Comparison of ENCODE assay signal across 7 mouse cellular contexts in the genomic region with DNA sequence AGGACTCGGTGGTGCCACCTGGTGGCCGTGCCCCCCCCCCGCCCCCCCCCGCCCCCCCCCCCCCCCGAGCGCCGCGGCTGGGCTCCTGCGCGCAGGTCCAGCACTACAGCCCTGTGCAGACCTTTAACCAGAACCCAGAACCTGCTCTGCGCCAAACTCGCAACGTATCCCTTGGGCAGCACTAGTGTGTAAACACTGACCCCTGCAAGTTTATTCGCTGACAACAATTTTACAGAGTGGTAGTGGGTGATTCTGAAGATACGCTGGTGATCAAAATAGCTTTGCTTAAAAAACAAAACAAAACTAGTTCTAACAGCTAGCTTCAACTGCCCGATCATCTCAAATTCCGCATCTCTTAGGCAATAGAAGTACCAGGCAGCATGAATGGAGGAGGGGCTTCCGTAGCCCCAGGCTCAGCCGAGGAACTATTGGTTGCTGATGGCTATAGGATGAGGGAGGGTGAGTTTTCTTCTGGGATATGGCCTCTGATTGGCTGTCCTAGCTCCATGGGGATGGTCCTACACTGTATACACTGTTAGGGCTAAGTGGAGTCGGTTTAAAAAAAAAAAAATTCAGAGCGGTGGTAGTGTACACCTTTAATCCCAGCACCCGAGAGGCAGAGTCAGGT. TPM values are rescaled to one million over a fixed set of nuclear protein-coding genes. Genes with fewer than 3 reads are reported as not detected.
DNase-seq lines count a peak whose midpoint lies in the region; ATAC-seq and TF ChIP-seq lines count a peak whose summit lies in the region.

A gene (minus strand): TSS at position 5 of the 628 bp plus-strand sequence.

- TF ChIP-seq EP300 in stomach, postnatal 0 days (optimal IDR thresholded peaks at IDR 0.05): no peak

- H3K27ac ChIP-seq in ES-E14 (ENCODE audit: insufficient read depth, low read depth, low read length, poor library complexity, severe bottlenecking): peak within 1 kb of the TSS; percentile 93
- H3K27ac ChIP-seq in midbrain, embryonic 11.5 days (ENCODE audit: low read depth, low read length): peak within 1 kb of the TSS; percentile 65
- H3K27ac ChIP-seq in stomach, postnatal 0 days (replicated peaks): peak within 1 kb of the TSS; percentile 88

- peak within 1 kb of the TSS; percentile 98 for H3K9ac ChIP-seq in ES-E14 (ENCODE audit: insufficient read depth, low read depth, low read length, poor library complexity, severe bottlenecking)
- peak within 1 kb of the TSS; percentile 86 for H3K9ac ChIP-seq in midbrain, embryonic 11.5 days (ENCODE audit: low read length)
- H3K9ac ChIP-seq in stomach, postnatal 0 days (ENCODE audit: low read length): peak within 1 kb of the TSS; percentile 78

- in situ Hi-C loops in ES-E14 (cut with MboI; ENCODE audit: low sequenced_read_pairs in 2 of 2, unreplicated experiment in 2 of 2): no loop called here

- DNase-seq in CD4-positive helper T cell, adult 2 months (ENCODE audit: low read depth, low spot score): peak; percentile 80
- peak; percentile 92 for DNase-seq in ES-E14 (ENCODE audit: low read depth, low spot score)
- peak; percentile 93 for DNase-seq in embryo, embryonic 10 days (ENCODE audit: low spot score)
- DNase-seq in large intestine, adult 2 months (ENCODE audit: low read depth, low spot score): no peak
- DNase-seq in midbrain, embryonic 11.5 days (ENCODE audit: low spot score, missing footprints): peak; percentile 96
- peak; percentile 43 for DNase-seq in stomach, postnatal 0 days (ENCODE audit: low spot score)

- no peaks in the 10 kb centered on the region; the same call in 1 of the 2 replicates for H3K27me3 ChIP-seq in midbrain, embryonic 11.5 days (ENCODE audit: control insufficient read depth, insufficient read depth, low read length)
- no peaks in the 10 kb centered on the region for H3K27me3 ChIP-seq in stomach, postnatal 0 days (ENCODE audit: control insufficient read depth, insufficient read depth, low read length)

- peak within 1 kb of the TSS; percentile 89 to 94 for H3K4me3 ChIP-seq in ES-E14 (ENCODE audit: insufficient read depth in 1 of 2, low read depth in 1 of 2, low read length in 2 of 2, poor library complexity in 1 of 2, severe bottlenecking in 1 of 2)
- peak within 1 kb of the TSS; percentile 65 for H3K4me3 ChIP-seq in midbrain, embryonic 11.5 days (ENCODE audit: low read depth, low read length)
- peak within 1 kb of the TSS; percentile 68 for H3K4me3 ChIP-seq in stomach, postnatal 0 days (ENCODE audit: low read depth, low read length)

- H3K9me3 ChIP-seq in ES-E14 (ENCODE audit: control insufficient read depth, insufficient read depth, low read depth, low read length): no peaks in the 10 kb centered on the region
- H3K9me3 ChIP-seq in midbrain, embryonic 11.5 days (ENCODE audit: control insufficient read depth, low read length): no peaks in the 10 kb centered on the region
- H3K9me3 ChIP-seq in stomach, postnatal 0 days (ENCODE audit: control insufficient read depth, low read length): no peaks in the 10 kb centered on the region

- peaks cover 3% of the 10 kb centered on the region; the same call in 1 of the 2 replicates for H3K36me3 ChIP-seq in ES-E14 (ENCODE audit: control insufficient read depth, insufficient read depth, low read length, poor library complexity, severe bottlenecking)
- no peaks in the 10 kb centered on the region for H3K36me3 ChIP-seq in midbrain, embryonic 11.5 days (ENCODE audit: control insufficient read depth, insufficient read depth, low read length)
- no peaks in the 10 kb centered on the region for H3K36me3 ChIP-seq in stomach, postnatal 0 days (ENCODE audit: control insufficient read depth, insufficient read depth, low read length)

- H3K4me1 ChIP-seq in ES-E14 (ENCODE audit: control insufficient read depth in 2 of 2, insufficient read depth in 2 of 2, low read length in 2 of 2, poor library complexity in 1 of 2): peaks cover 0 to 9% of the 10 kb centered on the region in 2 experiments; a peak in 1 of 4 replicates
- H3K4me1 ChIP-seq in midbrain, embryonic 11.5 days (ENCODE audit: control insufficient read depth, insufficient read depth, low read length): peaks cover 8% of the 10 kb centered on the region
- H3K4me1 ChIP-seq in stomach, postnatal 0 days (replicated peaks; ENCODE audit: control insufficient read depth, insufficient read depth): no peaks in the 10 kb centered on the region

- peak within 1 kb of the TSS; percentile 83 for H3K4me2 ChIP-seq in midbrain, embryonic 11.5 days
- H3K4me2 ChIP-seq in stomach, postnatal 0 days (replicated peaks; ENCODE audit: low read depth): peak within 1 kb of the TSS; percentile 90

- 3% methylated on average over 18 of the region's 22 CpGs for WGBS in large intestine, adult 2 months
- WGBS in midbrain, embryonic 11.5 days: 2% methylated on average over 14 of the region's 22 CpGs
- 0% methylated on average over 12 of the region's 22 CpGs for WGBS in stomach, postnatal 0 days

- TF ChIP-seq CTCF in stomach, postnatal 0 days (IDR thresholded peaks at IDR 0.05; ENCODE audit: low read depth): no peak

- peak; percentile 74 for ATAC-seq in granulocyte monocyte progenitor cell, adult 5-6 weeks (replicated peaks; ENCODE audit: poor library complexity, severe bottlenecking)
- ATAC-seq in midbrain, embryonic 11.5 days (ENCODE audit: low FRiP score): peak; percentile 97
- peak; percentile 74 for ATAC-seq in stomach, postnatal 0 days (ENCODE audit: low FRiP score, low TSS enrichment)

TF ChIP-seq in ES-E14, 5 proteins besides CTCF, POLR2A, EP300 and RAD21:
- no peak for TF ChIP-seq ZC3H11A (IDR thresholded peaks at IDR 0.05; ENCODE audit: borderline replicate concordance, low read depth, low read length)
- peak; percentile 91 for TF ChIP-seq ZNF384 (IDR thresholded peaks at IDR 0.05; ENCODE audit: low read depth, low read length)

RNA-seq across cellular contexts. Expression of the gene that starts here (rescaled TPM):
- 10.9 and 16.4 TPM in 2 replicates for total RNA-seq in ES-E14 (2012; rRNA removed)
- total RNA-seq in granulocyte monocyte progenitor cell, adult 5-6 weeks (2014; fragmentation: Nextera tagmentation): 44.6 and 48.1 TPM in 2 replicates
- total RNA-seq in granulocyte monocyte progenitor cell, adult 5-6 weeks (2017): 11.1 and 14.0 TPM in 2 replicates
- 12.0 and 12.8 TPM in 2 replicates for polyA plus RNA-seq in large intestine, adult 2 months (2012; rRNA removed)
- polyA plus RNA-seq in midbrain, embryonic 11.5 days (2014; fragmentation: Nextera tagmentation; extraction: Ambion mirVana): 46.8 and 47.6 TPM in 2 replicates
- polyA plus RNA-seq in stomach, postnatal 0 days (2015; fragmentation: Nextera tagmentation; extraction: Ambion mirVana): 26.0 and 27.8 TPM in 2 replicates
